Mouse (Mus musculus): Measurements from ENCODE around the gene Zar1.
"Not testable (repeated sequence)": the region's sequence is repeated elsewhere in the genome, so short reads cannot be mapped to it uniquely, and the experiment has no call there.

The Zar1 gene

DNA sequence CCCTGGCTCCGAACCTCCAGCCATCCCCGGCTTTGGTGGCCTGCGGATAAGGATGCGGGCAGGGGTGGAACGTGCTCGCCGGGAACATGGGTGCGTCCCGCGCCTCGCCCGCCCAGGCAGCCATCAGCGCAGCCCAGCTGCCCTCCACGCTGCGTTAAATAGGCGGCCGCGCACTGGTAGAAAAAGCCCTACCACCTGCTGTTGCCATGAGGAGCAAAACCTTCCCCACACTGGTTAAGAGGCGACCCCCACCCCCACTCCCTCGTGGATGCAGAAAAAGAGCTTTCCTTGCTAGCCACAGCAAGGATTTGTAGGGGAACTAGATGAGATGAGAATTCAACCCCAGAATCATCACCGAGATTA is at the start of gene Zar1:
Gene Zar1, minus strand, starts transcription at position 285 of the 363 bp plus-strand sequence.
- DNase-seq (ENCODE audit: low spot score) = not testable (repeated sequence)

DNA sequence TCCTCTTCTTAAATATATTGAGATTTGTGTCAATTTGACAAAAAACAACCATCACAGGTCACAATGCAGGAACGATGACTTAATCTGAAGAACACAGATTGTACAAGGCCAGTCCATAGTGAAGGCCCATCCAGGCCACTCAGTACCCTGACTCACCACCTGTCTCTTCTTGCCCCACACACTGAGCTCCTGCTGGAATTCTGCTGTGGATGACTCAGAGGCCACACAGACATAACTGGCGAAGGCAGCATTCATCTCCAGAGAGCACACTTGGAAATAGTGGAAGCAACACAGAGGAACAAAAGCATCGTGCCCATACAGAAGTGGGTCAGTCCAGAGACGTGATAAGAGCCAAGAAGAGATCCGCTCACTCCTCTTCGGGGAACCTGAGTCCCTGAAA is 49.0 kb upstream of the Zar1 start:
- DNase-seq (ENCODE audit: low spot score) = no peak

DNA sequence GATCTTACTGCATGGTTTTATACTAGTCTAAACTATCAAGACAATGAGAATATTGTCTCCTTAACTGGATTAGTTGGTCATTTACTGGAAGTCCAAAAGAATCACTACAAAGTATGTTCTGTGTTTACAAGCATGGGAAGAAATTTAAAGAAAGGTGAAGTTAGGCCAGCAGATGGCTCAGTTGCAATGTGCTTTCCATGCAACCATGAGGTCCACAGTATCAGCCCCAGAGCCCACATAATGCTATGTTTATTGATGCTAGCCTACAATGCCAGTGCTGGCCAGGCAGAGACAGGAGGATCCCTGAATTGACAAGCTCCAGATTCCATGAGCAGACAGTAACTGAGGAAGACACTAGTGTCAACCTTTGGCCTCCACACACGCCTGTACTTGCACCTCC is 40.0 kb upstream of the Zar1 start:
- no peak for DNase-seq (ENCODE audit: low spot score)

DNA sequence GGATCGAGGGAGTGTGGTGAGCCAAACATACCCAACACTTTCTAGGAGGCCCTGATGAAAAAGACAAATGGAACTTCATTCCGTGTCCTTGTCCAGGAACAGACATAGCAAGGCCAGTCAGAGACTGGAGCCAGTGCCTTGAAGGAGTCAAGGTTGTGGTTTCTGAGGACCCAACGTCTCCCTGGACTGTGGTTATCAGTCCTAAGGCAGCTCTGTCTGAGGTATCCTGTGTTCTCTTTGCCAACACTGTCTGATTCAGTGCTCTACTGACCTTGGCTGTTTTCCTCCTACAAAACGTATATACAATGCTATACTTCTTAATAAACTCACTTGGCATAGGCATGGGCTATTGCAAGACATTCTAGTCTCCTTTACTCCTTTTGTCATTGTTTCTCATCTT is 36.4 kb upstream of the Zar1 start:
- no peak for DNase-seq (ENCODE audit: low spot score)

DNA sequence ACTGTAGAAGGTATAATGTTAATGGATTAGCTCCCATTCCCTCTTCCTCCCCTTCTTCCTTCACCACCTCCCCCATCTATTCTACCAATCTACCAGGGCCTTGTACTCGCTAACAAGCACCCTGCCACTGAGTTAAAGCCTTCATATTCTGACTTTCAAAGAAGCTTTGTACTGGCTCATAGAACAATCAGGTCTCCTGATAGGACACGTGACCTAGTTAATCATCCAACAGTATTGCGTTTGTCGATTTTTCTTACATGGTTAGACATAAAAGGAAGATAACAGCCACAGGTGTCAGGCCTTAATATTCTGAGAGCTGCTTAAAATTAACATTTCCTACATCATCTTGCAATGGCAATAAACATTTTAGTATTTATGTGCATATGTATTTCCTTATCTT is 22.1 kb upstream of the Zar1 start:
- DNase-seq (ENCODE audit: low spot score) = no peak

DNA sequence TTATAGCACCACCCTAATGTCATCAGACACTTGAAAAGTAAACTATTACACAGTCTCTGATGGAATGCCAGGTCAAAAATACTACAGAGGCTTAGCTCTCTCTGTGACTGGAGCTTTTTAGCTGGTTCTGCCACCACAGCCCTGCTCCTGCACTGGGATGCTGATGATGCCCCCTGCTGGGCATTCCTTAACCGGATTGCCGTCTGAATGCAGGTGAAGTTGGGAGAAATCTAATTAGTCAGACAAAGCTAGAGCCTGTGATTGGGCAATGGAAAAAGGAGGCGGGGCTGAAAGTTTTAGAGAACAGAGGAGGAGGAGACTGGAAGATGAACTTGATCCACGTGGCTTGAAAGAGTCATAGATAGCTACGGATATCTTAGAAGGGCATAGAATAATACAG is 20.0 kb upstream of the Zar1 start:
- DNase-seq (ENCODE audit: low spot score) = peak; percentile 54

DNA sequence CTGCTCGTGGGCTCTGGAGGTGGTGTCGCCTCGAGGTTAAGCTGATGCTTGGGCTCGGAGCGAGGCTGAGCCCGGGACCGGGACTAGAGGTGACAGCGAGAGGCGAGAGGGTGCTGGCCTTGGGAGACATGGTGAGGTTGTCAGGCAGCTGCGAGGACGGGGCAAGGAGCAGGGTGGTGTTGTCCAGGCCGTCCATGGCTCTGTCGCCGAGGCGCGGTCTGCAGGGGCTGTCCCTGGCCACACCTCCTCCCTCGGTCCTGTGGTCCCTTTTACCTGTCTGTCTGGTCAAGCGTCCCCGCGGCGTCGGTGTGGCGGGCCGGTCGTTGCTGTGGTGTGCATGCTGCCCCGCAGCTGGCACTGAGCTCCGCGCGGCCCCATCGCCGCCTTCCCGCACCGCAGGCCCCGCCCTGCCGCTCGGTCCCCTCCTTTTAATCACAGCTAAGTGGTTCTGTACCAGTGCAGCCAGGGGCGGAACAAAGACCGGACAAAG is 6.2 kb upstream of the Zar1 start, which contains the start of gene Gm5868:
Gene Gm5868, minus strand, starts transcription at position 360 of the 490 bp plus-strand sequence.
- peak; percentile 9 for DNase-seq (ENCODE audit: low spot score)

- not testable (repeated sequence) for DNase-seq (ENCODE audit: low spot score)
These were observed 5.7 kb upstream of the Zar1 start for GRCm38 (mm10) chr5:72586667-72587191.

DNA sequence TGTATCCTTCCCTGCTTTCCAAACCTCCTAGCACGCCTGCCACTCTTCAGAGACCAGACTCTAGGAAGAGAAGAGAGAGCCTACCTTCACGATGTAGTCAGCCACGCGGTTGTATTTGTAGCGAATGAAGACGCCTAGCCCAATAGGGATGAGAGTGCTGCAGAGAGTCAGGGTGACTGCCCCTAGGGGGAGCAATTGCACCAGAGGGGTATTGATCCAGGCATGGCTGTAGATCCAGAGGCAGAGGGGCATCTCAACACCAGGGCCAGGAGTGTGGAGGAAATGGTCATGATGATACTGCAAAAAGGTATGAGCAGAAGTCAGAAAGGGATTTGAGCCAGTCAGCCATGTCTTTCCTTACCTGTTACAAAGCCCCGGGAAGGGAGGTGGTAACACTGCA is 5.1 kb upstream of the Zar1 start:
- DNase-seq (ENCODE audit: low spot score) = not testable (repeated sequence)

- DNase-seq (ENCODE audit: low spot score) = peak; percentile 11
These were observed 725 bp downstream of the Zar1 start for GRCm38 (mm10) chr5:72580088-72580969.

GRCm38 (mm10) chr5:72579599-72579998 is 1.5 kb downstream of the Zar1 start:
- not testable (repeated sequence) for DNase-seq (ENCODE audit: low spot score)

GRCm38 (mm10) chr5:72565621-72566020 is 15.4 kb downstream of the Zar1 start:
- DNase-seq (ENCODE audit: low spot score) = no peak

- DNase-seq (ENCODE audit: low spot score) = not testable (repeated sequence)
These were observed 17.9 kb downstream of the Zar1 start for GRCm38 (mm10) chr5:72563183-72563582.

DNA sequence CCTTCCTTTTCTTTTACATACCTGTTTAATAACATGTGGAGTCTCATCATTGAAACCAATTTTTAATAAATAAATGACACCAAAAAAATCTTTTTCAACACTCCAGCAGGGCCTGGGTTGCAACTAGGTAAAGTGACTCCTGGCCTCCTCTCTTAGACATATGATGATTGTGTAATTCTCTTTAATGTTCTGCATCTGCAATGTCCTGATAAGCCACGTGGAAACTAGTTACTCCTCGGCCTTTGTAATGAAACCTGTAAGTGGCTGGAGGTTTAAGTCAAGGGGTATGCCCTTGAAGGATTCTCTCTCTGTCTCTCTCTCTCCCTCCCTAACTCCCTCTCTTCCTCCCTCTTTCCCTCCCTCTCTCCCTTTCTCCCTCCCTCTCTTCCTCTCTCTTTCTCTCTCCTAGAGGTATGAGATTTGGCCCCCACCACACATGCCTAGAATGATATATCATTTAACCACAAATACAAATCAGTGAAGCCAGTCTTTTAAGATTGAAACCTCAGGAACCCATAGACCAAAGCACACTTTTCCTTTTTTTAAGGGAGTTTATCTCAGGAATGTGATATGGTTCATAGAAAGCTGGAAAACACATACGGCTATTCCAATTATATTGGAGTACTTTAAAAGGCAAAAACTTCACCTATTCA is 20.0 kb downstream of the Zar1 start:
- DNase-seq (ENCODE audit: low spot score) = no peak

GRCm38 (mm10) chr5:72559544-72560049 is 21.5 kb downstream of the Zar1 start, which contains the start of gene Nfxl1:
Nfxl1 (minus strand) TSS chr5:72559684.
- peak; percentile 97 for DNase-seq (ENCODE audit: low spot score)

DNA sequence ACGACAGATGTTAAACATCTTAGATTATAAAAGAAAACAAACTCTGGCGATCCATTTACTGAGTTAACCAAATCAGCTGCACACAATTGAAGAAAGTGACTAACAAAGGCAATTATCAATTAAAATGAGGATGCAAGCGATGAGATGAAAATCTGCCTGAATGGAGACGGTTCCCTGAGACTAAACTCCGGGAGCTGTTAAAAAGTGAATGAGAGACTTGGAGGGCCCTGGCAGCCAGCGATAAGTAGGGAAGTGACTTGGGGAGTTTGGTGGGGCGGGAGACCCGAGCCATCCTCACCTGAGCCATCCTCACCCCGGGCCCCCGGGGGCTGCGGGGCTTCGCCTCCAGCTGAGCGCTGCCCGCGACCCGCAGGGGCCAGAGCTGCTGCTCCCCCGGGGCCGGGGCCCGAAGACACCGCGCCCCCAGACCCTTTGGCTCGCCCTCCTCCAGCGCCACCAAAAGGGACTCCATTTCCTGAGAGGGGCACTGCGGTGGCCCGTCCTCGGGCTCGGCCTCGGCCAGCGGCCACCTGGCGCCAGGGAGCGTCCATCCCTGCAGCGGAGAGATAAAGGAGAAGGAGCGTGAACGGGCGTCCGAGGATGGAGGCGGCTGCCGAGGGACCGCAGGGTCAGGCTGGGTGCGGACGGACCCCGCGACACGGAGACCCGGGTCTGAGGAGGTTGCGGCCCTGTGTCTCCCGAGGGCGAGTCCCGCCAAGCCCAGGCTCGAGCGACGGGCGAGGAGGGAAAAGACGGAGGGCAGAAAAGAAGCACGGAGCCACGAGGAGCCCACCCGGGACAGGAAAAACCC is 22.1 kb downstream of the Zar1 start:
- DNase-seq (ENCODE audit: low spot score) = no peak

GRCm38 (mm10) chr5:72556245-72556644 is 24.8 kb downstream of the Zar1 start:
- DNase-seq (ENCODE audit: low spot score) = no peak

- DNase-seq (ENCODE audit: low spot score) = no peak
These were observed 29.8 kb downstream of the Zar1 start for GRCm38 (mm10) chr5:72551209-72551608.

DNA sequence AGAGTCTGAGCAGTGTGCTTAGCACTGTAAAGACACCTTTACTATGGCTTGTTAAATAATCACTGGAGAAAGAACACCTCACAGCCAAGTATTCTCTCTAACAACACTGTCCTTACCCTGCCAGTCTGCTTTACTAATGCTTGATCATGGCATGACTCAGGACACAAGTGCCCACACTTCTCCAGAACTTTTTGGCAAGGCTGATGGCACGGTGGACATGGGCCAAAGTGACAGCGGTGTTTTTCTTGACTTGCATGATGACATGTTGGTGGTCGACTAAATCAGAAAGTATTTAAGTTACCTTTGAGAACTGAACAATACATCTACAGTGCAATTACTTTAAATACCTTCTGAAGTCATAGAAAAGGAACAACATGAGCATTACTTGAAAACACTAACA is 52.2 kb downstream of the Zar1 start:
- DNase-seq (ENCODE audit: low spot score) = no peak

Data from ovary, postnatal 36 days (tissue).